Mouse (Mus musculus): ENCODE measurements around the gene Creg1. TPM values are rescaled to one million over a fixed set of nuclear protein-coding genes. Genes with fewer than 3 reads are reported as not detected.

Gene Creg1
- total RNA-seq, 4 experiments from 2014 or later, result 27.6 to 49.9 (median 40.4) TPM

- DNase-seq (ENCODE audit: low spot score in 2 of 2), result no peak
Observed at GRCm38 (mm10) chr1:165786296-165786695, 22.8 kb downstream of the Creg1 start.

GRCm38 (mm10) chr1:165788511-165788910 is 25.0 kb downstream of the Creg1 start, which contains the start of gene Cd247:
Cd247 (plus strand) TSS chr1:165788681.
- no peak for DNase-seq (ENCODE audit: low spot score in 2 of 2)

- DNase-seq (ENCODE audit: low spot score in 2 of 2), result no peak
Observed at GRCm38 (mm10) chr1:165789066-165789660, 25.6 kb downstream of the Creg1 start.

DNA sequence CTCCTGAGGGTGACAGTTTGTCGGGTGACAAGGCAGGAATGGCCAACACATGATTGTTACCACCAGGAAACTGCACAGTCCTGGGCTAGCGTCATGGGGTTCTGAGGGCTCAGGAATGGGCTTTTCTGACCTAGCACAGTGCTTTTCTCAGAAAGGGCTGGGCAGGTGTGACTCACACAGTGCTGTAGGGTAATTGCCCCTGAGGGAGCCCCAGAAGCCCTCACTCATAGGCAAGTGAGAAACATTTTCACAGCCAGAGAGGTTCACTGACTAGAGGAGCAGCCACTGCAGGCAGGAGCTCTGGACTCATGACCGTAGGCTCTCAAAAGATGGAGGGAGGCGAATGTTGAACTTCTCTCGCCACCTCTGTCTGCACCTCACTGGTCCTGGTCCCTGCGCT is 26.4 kb downstream of the Creg1 start:
- DNase-seq (ENCODE audit: low spot score in 2 of 2), result no peak

- no peak for DNase-seq (ENCODE audit: low spot score in 2 of 2)
Observed at GRCm38 (mm10) chr1:165790461-165791210, 27.1 kb downstream of the Creg1 start.

- DNase-seq (ENCODE audit: low spot score in 2 of 2), result no peak
Observed at GRCm38 (mm10) chr1:165791411-165791810, 27.9 kb downstream of the Creg1 start.

GRCm38 (mm10) chr1:165801709-165802310 is 38.3 kb downstream of the Creg1 start:
- no peak for DNase-seq (ENCODE audit: low spot score in 2 of 2)

- no peak for DNase-seq (ENCODE audit: low spot score in 2 of 2)
Observed at GRCm38 (mm10) chr1:165803107-165803506, 39.6 kb downstream of the Creg1 start.

- DNase-seq (ENCODE audit: low spot score in 2 of 2), result no peak
Observed at GRCm38 (mm10) chr1:165804133-165804532, 40.6 kb downstream of the Creg1 start.

GRCm38 (mm10) chr1:165810633-165811032 is 47.1 kb downstream of the Creg1 start:
- DNase-seq (ENCODE audit: low spot score in 2 of 2), result no peak

- no peak for DNase-seq (ENCODE audit: low spot score in 2 of 2)
Observed at GRCm38 (mm10) chr1:165811170-165811569, 47.6 kb downstream of the Creg1 start.

- no peak for DNase-seq (ENCODE audit: low spot score in 2 of 2)
Observed at GRCm38 (mm10) chr1:165812775-165813174, 49.2 kb downstream of the Creg1 start.

- no peak for DNase-seq (ENCODE audit: low spot score in 2 of 2)
Observed at GRCm38 (mm10) chr1:165814116-165814515, 50.6 kb downstream of the Creg1 start.

GRCm38 (mm10) chr1:165814521-165815278 is 51.2 kb downstream of the Creg1 start:
- no peak for DNase-seq (ENCODE audit: low spot score in 2 of 2)

- DNase-seq (ENCODE audit: low spot score in 2 of 2), result no peak
Observed at GRCm38 (mm10) chr1:165816391-165816790, 52.8 kb downstream of the Creg1 start.

DNA sequence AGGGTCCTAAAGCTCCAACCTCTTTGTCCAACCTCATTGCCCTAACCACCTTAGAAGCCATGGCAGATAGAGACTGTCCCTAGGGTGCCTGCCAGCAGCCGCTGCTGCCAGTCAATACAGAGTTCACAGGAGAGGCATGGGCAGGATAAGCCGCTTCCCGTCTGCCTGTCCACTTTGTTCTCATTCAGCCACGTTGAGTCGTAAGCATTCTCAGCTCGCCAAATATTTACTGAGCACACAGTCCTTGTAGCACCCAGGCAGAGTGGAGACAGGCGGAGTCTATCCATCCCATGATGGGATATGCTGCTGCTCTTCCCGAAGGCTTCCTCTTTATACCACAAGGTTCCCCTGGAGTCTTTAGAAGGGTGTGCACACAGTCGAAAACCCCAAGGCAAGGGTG is 53.7 kb downstream of the Creg1 start:
- DNase-seq (ENCODE audit: low spot score in 2 of 2), result no peak

GRCm38 (mm10) chr1:165818145-165818860 is 54.8 kb downstream of the Creg1 start:
- no peak for DNase-seq (ENCODE audit: low spot score in 2 of 2)

GRCm38 (mm10) chr1:165819147-165819546 is 55.6 kb downstream of the Creg1 start:
- no peak for DNase-seq (ENCODE audit: low spot score in 2 of 2)

GRCm38 (mm10) chr1:165822031-165822430 is 58.5 kb downstream of the Creg1 start:
- no peak for DNase-seq (ENCODE audit: low spot score in 2 of 2)
